Mouse (Mus musculus) spleen, postnatal 0 days (tissue): ENCODE data around the gene Nt5dc1. TPM values are rescaled to one million over a fixed set of nuclear protein-coding genes. Genes with fewer than 3 reads are reported as not detected.

Experiments used
- polyA plus RNA-seq: library from polyadenylated mRNA; unstranded; fragments of >200 nt; fragmentation: Nextera tagmentation; extraction: Ambion mirVana; gene quantifications from 2 replicates; pipeline ENCODE4 v1.2.1, GENCODE M21; 2015

The Nt5dc1 gene
- 15.9 and 16.0 TPM in 2 replicates for polyA plus RNA-seq

DNA sequence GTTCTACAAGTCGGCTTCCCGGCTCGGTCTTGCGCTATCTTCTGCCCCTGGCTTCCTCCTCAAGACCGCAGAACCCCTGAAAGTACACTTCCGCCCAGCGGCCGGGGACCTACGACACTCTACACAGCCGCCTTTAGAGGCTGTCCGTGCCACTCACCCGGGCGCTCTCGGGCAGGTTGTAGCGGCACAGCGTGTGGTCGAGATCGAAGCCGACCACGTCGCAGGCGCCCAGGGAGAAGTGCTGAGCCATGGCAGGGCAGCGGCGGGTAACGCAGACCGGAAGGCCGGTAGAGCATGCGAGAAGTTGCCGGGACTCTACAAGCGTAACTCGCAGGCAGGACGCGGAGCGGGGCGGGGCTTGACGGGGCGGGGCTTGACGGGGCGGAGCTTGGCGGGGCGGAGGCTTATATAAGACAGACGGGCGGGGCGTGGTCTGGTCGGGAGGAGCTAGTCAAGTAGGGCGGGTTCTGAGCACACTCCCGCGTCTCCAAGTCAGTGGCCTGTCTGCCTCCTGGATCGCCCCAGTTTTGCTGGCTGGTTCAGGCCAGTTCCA lies at the start of gene Nt5dc1:
Gene Nt5dc1, minus strand, starts transcription at position 349 of the 553 bp plus-strand sequence.

GRCm38 (mm10) chr10:34389681-34390080 lies 28.7 kb downstream of the Nt5dc1 start, which contains the start of gene Col10a1:
Gene Col10a1 (plus strand): TSS chr10:34389981.

DNA sequence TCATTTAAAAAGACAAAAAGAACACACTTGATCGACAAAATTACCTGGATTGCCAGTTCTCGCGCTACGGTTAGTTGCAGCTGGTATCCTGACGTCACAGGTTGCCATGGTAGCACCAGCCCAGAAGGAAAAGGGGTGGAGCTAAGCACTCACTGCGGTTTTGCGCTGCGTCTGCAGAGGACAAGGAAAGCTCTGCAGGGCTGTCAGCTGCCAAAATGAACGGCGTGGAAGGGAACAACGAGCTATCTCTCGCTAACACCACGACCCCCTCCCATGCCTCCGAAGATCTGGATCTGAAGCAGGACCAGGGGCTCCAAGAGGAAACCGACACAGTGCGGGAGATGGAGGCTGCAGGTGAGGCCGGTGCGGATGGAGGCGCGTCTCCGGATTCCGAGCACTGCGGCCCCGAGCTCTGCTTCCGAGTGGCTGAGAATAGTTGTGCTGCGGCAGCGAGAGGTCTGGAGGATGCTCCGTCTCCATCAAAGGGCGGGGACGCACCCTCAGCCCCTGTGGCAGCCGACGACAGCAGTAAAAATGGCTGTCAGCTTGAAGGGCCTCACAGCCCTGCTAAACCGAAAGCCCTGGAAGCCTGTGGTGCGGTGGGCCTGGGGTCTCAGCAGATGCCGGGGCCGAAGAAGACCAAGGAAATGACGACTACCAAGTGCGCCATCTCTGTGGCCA lies 120.9 kb downstream of the Nt5dc1 start, which contains the start of gene Tspyl4:
Gene Tspyl4, plus strand, starts transcription at position 144 of the 681 bp plus-strand sequence.

DNA sequence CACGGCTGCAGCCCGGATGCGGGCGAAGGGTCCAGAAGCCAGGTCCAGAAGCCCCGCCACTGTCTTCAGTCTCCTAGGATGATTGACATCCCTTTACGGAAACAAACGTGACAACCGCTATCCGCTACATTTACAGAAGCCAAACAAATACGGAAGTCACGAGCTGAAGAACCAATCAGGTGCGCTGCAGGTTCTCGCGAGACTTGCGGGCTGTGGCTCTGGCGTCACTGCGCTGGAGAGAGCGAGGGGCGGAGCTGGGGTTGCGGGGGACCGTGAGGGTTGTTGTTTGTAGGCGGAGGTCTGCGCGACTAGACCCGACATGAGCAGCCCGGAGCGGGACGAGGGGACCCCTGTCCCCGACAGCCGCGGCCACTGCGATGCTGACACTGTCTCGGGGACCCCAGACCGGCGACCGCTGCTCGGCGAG lies 136.4 kb downstream of the Nt5dc1 start, which contains the start of gene Tspyl1:
Gene Tspyl1, plus strand, starts transcription at position 229 of the 427 bp plus-strand sequence.

Other genes with a start within 250 kb of the Nt5dc1 start
- 6.7 and 9.8 TPM in 2 replicates for gene Dse, start 210.8 kb downstream of the Nt5dc1 start, polyA plus RNA-seq
- gene Tspyl1, start 136.4 kb downstream of the Nt5dc1 start, polyA plus RNA-seq, result 41.5 and 47.7 TPM in 2 replicates
- 1.6 and 2.3 TPM in 2 replicates for gene Tspyl4, start 121.1 kb downstream of the Nt5dc1 start, polyA plus RNA-seq
- gene Col10a1, start 28.6 kb downstream of the Nt5dc1 start, polyA plus RNA-seq, result 0.10 and 0.23 TPM in 2 replicates
- gene Frk, start 64.8 kb upstream of the Nt5dc1 start, polyA plus RNA-seq, result 1.3 and 1.4 TPM in 2 replicates